Mouse (Mus musculus): Measurements from ENCODE around the gene Ino80e.
"Not testable (repeated sequence)": the region's sequence is repeated elsewhere in the genome, so short reads cannot be mapped to it uniquely, and the experiment has no call there.

The Ino80e gene

GRCm38 (mm10) chr7:126862147-126862784, at the start of gene Ino80e:
TSS of gene Ino80e (minus strand) at chr7:126862377.
- DNase-seq (ENCODE audit: low spot score in 2 of 2): peak; percentile 91 to 97

GRCm38 (mm10) chr7:126905590-126905989, 43.4 kb upstream of the Ino80e start:
- DNase-seq (ENCODE audit: low spot score in 2 of 2): no peak

GRCm38 (mm10) chr7:126899781-126900180, 37.6 kb upstream of the Ino80e start:
- DNase-seq (ENCODE audit: low spot score in 2 of 2): not testable (repeated sequence)

- peak; percentile 98 to 100 for DNase-seq (ENCODE audit: low spot score in 2 of 2)
Measured at GRCm38 (mm10) chr7:126898102-126898990, 36.2 kb upstream of the Ino80e start.

- peak in 1 of 2 experiments; percentile 69 for DNase-seq (ENCODE audit: low spot score in 2 of 2)
Measured at GRCm38 (mm10) chr7:126897390-126898101, 35.4 kb upstream of the Ino80e start.

GRCm38 (mm10) chr7:126896912-126897311, 34.7 kb upstream of the Ino80e start:
- DNase-seq (ENCODE audit: low spot score in 2 of 2): peak in 1 of 2 experiments; percentile 66

GRCm38 (mm10) chr7:126888852-126889251, 26.7 kb upstream of the Ino80e start:
- no peak for DNase-seq (ENCODE audit: low spot score in 2 of 2)

- DNase-seq (ENCODE audit: low spot score in 2 of 2): no peak
Measured at GRCm38 (mm10) chr7:126887281-126887680, 25.1 kb upstream of the Ino80e start.

GRCm38 (mm10) chr7:126884286-126885164, 22.3 kb upstream of the Ino80e start, which contains the start of gene Taok2:
TSS of gene Taok2 (minus strand) at chr7:126884703.
- DNase-seq (ENCODE audit: low spot score in 2 of 2): peak; percentile 97 to 99

GRCm38 (mm10) chr7:126883731-126884181, 21.6 kb upstream of the Ino80e start:
- DNase-seq (ENCODE audit: low spot score in 2 of 2): peak in 1 of 2 experiments; percentile 73

- no peak for DNase-seq (ENCODE audit: low spot score in 2 of 2)
Measured at GRCm38 (mm10) chr7:126881040-126881439, 18.9 kb upstream of the Ino80e start.

- DNase-seq (ENCODE audit: low spot score in 2 of 2): no peak
Measured at GRCm38 (mm10) chr7:126877239-126877638, 15.1 kb upstream of the Ino80e start.

GRCm38 (mm10) chr7:126870520-126870891, 8.3 kb upstream of the Ino80e start:
- DNase-seq (ENCODE audit: low spot score in 2 of 2): peak in 1 of 2 experiments; percentile 58

- peak in 1 of 2 experiments; percentile 55 for DNase-seq (ENCODE audit: low spot score in 2 of 2)
Measured at GRCm38 (mm10) chr7:126869780-126870519, 7.8 kb upstream of the Ino80e start.

GRCm38 (mm10) chr7:126868003-126868402, 5.8 kb upstream of the Ino80e start:
- DNase-seq (ENCODE audit: low spot score in 2 of 2): peak in 1 of 2 experiments; percentile 54

- no peak for DNase-seq (ENCODE audit: low spot score in 2 of 2)
Measured at GRCm38 (mm10) chr7:126867534-126867933, 5.4 kb upstream of the Ino80e start.

- DNase-seq (ENCODE audit: low spot score in 2 of 2): peak in 1 of 2 experiments; percentile 62
Measured at GRCm38 (mm10) chr7:126863791-126864190, 1.6 kb upstream of the Ino80e start.

- peak; percentile 94 to 97 for DNase-seq (ENCODE audit: low spot score in 2 of 2)
Measured at GRCm38 (mm10) chr7:126861429-126862130, 597 bp downstream of the Ino80e start, which contains the start of gene Hirip3. TSS of gene Hirip3 (plus strand) at chr7:126861972.

- DNase-seq (ENCODE audit: low spot score in 2 of 2): peak in 1 of 2 experiments; percentile 56
Measured at GRCm38 (mm10) chr7:126860987-126861386, 1.2 kb downstream of the Ino80e start.

All from spleen, postnatal 4 days (tissue).